Mouse (Mus musculus): ENCODE data around the gene Cyp11a1. TPM values are rescaled to one million over a fixed set of nuclear protein-coding genes. Genes with fewer than 3 reads are reported as not detected.

The Cyp11a1 gene
- total RNA-seq, 2 experiments from 2014 or later = 3.8 to 4.7 TPM

- Histone ChIP-seq H3K4me3 (no peak overlapping the region), H3K27ac (no peak overlapping the region)
- intact Hi-C loops (cut with DNase I) = loop anchor here (1.0 kb wide), 1 partner anchor 104 kb away; no protein-coding TSS in a partner anchor
- DNase-seq (ENCODE audit: extremely low spot score in 1 of 2, low spot score in 2 of 2) = no peak
- no peak for TF ChIP-seq CTCF (IDR thresholded peaks at IDR 0.05)
These were observed 30.8 kb downstream of the Cyp11a1 start for GRCm38 (mm10) chr9:58036961-58037360.

- peak; percentile 78 to 81 for DNase-seq (ENCODE audit: extremely low spot score in 1 of 2, low spot score in 2 of 2)
- Histone ChIP-seq H3K4me3 (no peak overlapping the region), H3K27ac (no peak overlapping the region)
- TF ChIP-seq CTCF (IDR thresholded peaks at IDR 0.05) = peak; percentile 97
- intact Hi-C loops (cut with DNase I) = loop anchor here (1.0 to 2.0 kb wide), 2 partner anchors 166 to 242 kb away; partner anchors contain the start of genes Islr and Islr2
These were observed 32.4 kb downstream of the Cyp11a1 start for GRCm38 (mm10) chr9:58038500-58039168.

- Histone ChIP-seq H3K27ac (no peak overlapping the region), H3K4me3 (no peak overlapping the region)
- no peak for DNase-seq (ENCODE audit: extremely low spot score in 1 of 2, low spot score in 2 of 2)
- no peak for TF ChIP-seq CTCF (IDR thresholded peaks at IDR 0.05)
- intact Hi-C loops (cut with DNase I) = no loop called here
These were observed 34.8 kb downstream of the Cyp11a1 start for GRCm38 (mm10) chr9:58040977-58041376.

GRCm38 (mm10) chr9:58042391-58042790, 36.2 kb downstream of the Cyp11a1 start:
- no peak overlapping the region for H3K27ac ChIP-seq
- TF ChIP-seq CTCF (IDR thresholded peaks at IDR 0.05) = no peak
- intact Hi-C loops (cut with DNase I) = no loop called here
- no peak overlapping the region for H3K4me3 ChIP-seq
- DNase-seq (ENCODE audit: extremely low spot score in 1 of 2, low spot score in 2 of 2) = no peak

GRCm38 (mm10) chr9:58043496-58044017, 37.3 kb downstream of the Cyp11a1 start:
- no peak for DNase-seq (ENCODE audit: extremely low spot score in 1 of 2, low spot score in 2 of 2)
- intact Hi-C loops (cut with DNase I) = no loop called here
- Histone ChIP-seq H3K4me3 (no peak overlapping the region), H3K27ac (no peak overlapping the region)
- TF ChIP-seq CTCF (IDR thresholded peaks at IDR 0.05) = no peak

- intact Hi-C loops (cut with DNase I) = no loop called here
- no peak for DNase-seq (ENCODE audit: extremely low spot score in 1 of 2, low spot score in 2 of 2)
- no peak for TF ChIP-seq CTCF (IDR thresholded peaks at IDR 0.05)
- Histone ChIP-seq H3K4me3 (no peak overlapping the region), H3K27ac (no peak overlapping the region)
These were observed 38.6 kb downstream of the Cyp11a1 start for GRCm38 (mm10) chr9:58044828-58045227.

- intact Hi-C loops (cut with DNase I) = no loop called here
- TF ChIP-seq CTCF (IDR thresholded peaks at IDR 0.05) = no peak
- Histone ChIP-seq H3K4me3 (no peak overlapping the region), H3K27ac (no peak overlapping the region)
- no peak for DNase-seq (ENCODE audit: extremely low spot score in 1 of 2, low spot score in 2 of 2)
These were observed 39.4 kb downstream of the Cyp11a1 start for GRCm38 (mm10) chr9:58045646-58046045.

GRCm38 (mm10) chr9:58047061-58047460, 40.9 kb downstream of the Cyp11a1 start:
- DNase-seq (ENCODE audit: extremely low spot score in 1 of 2, low spot score in 2 of 2) = no peak
- H3K27ac ChIP-seq = no peak overlapping the region
- intact Hi-C loops (cut with DNase I) = no loop called here
- H3K4me3 ChIP-seq = no peak overlapping the region
- TF ChIP-seq CTCF (IDR thresholded peaks at IDR 0.05) = no peak

- Histone ChIP-seq H3K27ac (no peak overlapping the region), H3K4me3 (no peak overlapping the region)
- TF ChIP-seq CTCF (IDR thresholded peaks at IDR 0.05) = no peak
- intact Hi-C loops (cut with DNase I) = no loop called here
- DNase-seq (ENCODE audit: extremely low spot score in 1 of 2, low spot score in 2 of 2) = no peak
These were observed 42.4 kb downstream of the Cyp11a1 start for GRCm38 (mm10) chr9:58048621-58049020.

GRCm38 (mm10) chr9:58049186-58049585, 43.0 kb downstream of the Cyp11a1 start:
- H3K27ac ChIP-seq = no peak overlapping the region
- DNase-seq (ENCODE audit: extremely low spot score in 1 of 2, low spot score in 2 of 2) = no peak
- intact Hi-C loops (cut with DNase I) = no loop called here
- H3K4me3 ChIP-seq = no peak overlapping the region
- TF ChIP-seq CTCF (IDR thresholded peaks at IDR 0.05) = peak; percentile 50

- intact Hi-C loops (cut with DNase I) = no loop called here
- Histone ChIP-seq H3K4me3 (no peak overlapping the region), H3K27ac (no peak overlapping the region)
- DNase-seq (ENCODE audit: extremely low spot score in 1 of 2, low spot score in 2 of 2) = no peak
- no peak for TF ChIP-seq CTCF (IDR thresholded peaks at IDR 0.05)
These were observed 43.6 kb downstream of the Cyp11a1 start for GRCm38 (mm10) chr9:58049861-58050260.

GRCm38 (mm10) chr9:58051937-58052336, 45.7 kb downstream of the Cyp11a1 start:
- intact Hi-C loops (cut with DNase I) = no loop called here
- DNase-seq (ENCODE audit: extremely low spot score in 1 of 2, low spot score in 2 of 2) = no peak
- peak; percentile 50 for TF ChIP-seq CTCF (IDR thresholded peaks at IDR 0.05)
- H3K4me3 ChIP-seq = no peak overlapping the region
- 0 out of 2 replicates have a peak overlapping the region, but pooled peaks have one; percentile 32 for H3K27ac ChIP-seq

- peak overlapping the region; percentile 60; the same call in 1 of the 2 replicates for H3K27ac ChIP-seq
- peak; percentile 87 for TF ChIP-seq CTCF (IDR thresholded peaks at IDR 0.05)
- DNase-seq (ENCODE audit: extremely low spot score in 1 of 2, low spot score in 2 of 2) = peak; percentile 70
- intact Hi-C loops (cut with DNase I) = loop anchor here (1.0 kb wide), 1 partner anchor 151 kb away; the partner anchor contains the start of genes Islr and Islr2
- H3K4me3 ChIP-seq = no peak overlapping the region
These were observed 46.9 kb downstream of the Cyp11a1 start for GRCm38 (mm10) chr9:58053102-58053501.

Data from left cerebral cortex, adult 2 months (tissue).